Mouse (Mus musculus): ENCODE data around the gene Ypel4. TPM values are rescaled to one million over a fixed set of nuclear protein-coding genes. Genes with fewer than 3 reads are reported as not detected.

Gene Ypel4
- polyA plus RNA-seq (2015; fragmentation: Nextera tagmentation; extraction: Ambion mirVana): 4.1 TPM in 2 replicates

GRCm38 (mm10) chr2:84733579-84734300, at the start of gene Ypel4:
TSS of gene Ypel4 (plus strand) at chr2:84734058.
- Histone ChIP-seq H3K4me2 (ENCODE audit: low read length) (peak within 1 kb of the TSS; percentile 58), H3K36me3 (ENCODE audit: insufficient read depth, low read length) (no peaks in the 10 kb centered on the region), H3K27ac (no peak within 1 kb of the TSS), H3K4me3 (replicated peaks; ENCODE audit: low read depth, low read length) (peak within 1 kb of the TSS; percentile 38), H3K9ac (ENCODE audit: low read depth, low read length) (peak within 1 kb of the TSS; percentile 51), H3K27me3 (ENCODE audit: insufficient read depth, low read length) (no peaks in the 10 kb centered on the region), H3K4me1 (replicated peaks; ENCODE audit: insufficient read depth, low read length) (peaks cover 34% of the 10 kb centered on the region), H3K9me3 (replicated peaks; ENCODE audit: low read length) (no peaks in the 10 kb centered on the region)
- peak; percentile 55 for DNase-seq (ENCODE audit: low spot score)
- no peak for TF ChIP-seq CTCF (IDR thresholded peaks at IDR 0.05; ENCODE audit: low read depth)
- 3% methylated on average over 8 of the region's 8 CpGs for WGBS
- peak; percentile 37; the same call in 1 of the 2 replicates for ATAC-seq (replicated peaks; ENCODE audit: low FRiP score, low read depth)

DNA sequence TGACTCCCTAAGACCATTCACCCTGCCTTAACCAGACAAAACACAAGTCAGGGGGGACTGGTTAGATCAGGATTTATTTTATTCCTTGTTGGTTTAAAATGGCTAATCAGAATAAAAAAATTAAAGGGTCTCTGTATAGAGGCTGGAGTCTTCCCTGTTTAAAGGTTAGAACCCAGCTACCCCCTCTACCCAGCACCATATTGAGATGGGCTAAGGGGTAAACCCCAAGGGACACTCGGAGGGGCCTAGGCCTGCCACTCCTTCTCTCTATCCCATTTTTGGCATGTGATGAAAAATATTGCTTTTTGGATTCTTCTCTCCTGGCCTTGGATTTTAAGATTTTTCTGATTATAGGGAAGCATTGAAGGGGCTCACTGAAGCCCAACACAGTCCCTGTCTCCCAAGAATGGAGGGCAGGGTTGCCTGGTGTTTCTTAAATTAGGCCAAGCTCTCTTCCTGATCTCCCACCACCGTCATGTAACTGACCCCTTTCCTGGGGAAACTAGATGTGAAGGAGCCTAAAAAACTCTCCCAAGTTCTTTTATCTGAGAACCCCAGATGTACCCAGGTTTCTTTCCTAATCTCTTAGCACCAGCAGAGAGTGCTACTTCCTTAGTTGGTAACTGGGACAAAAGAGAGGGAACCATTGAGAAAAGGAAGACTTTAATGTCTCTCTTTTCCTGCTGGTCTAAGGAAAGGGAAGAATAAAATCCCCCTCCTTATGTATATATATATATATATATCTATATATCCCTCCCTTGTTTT, 45.6 kb upstream of the Ypel4 start:
- 85% methylated on average over 2 of the region's 2 CpGs for WGBS
- Histone ChIP-seq H3K4me2 (ENCODE audit: low read length) (no peak overlapping the region), H3K4me1 (replicated peaks; ENCODE audit: insufficient read depth, low read length) (no peaks in the 10 kb centered on the region), H3K9me3 (replicated peaks; ENCODE audit: low read length) (no peaks in the 10 kb centered on the region), H3K4me3 (replicated peaks; ENCODE audit: low read depth, low read length) (no peak overlapping the region), H3K36me3 (ENCODE audit: insufficient read depth, low read length) (peaks cover 54% of the 10 kb centered on the region), H3K9ac (ENCODE audit: low read depth, low read length) (no peak overlapping the region), H3K27ac (no peak overlapping the region), H3K27me3 (ENCODE audit: insufficient read depth, low read length) (no peaks in the 10 kb centered on the region)
- no peak for TF ChIP-seq CTCF (IDR thresholded peaks at IDR 0.05; ENCODE audit: low read depth)
- no peak for ATAC-seq (replicated peaks; ENCODE audit: low FRiP score, low read depth)
- no peak for DNase-seq (ENCODE audit: low spot score)

DNA sequence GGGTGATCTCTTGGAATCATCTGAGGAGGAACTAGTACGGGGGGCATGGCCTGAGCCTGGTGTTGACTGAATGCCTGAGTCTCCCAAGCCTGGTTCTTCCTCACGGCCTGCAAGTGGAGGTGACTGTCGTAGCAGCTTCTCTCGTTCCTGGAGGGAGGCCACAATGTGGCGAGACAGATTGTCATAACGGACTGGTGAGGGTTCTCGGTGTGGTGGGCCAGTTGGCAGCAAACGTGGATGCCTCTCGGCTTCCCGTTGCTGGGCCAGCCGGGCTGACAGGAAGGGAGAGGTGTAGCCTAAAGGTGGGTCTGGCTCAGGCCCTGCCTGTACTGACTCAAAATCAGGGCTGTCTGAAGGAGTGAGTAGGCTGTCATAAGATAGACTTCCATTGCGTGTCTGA, 43.8 kb upstream of the Ypel4 start:
- Histone ChIP-seq H3K4me1 (replicated peaks; ENCODE audit: insufficient read depth, low read length) (no peaks in the 10 kb centered on the region), H3K4me2 (ENCODE audit: low read length) (no peak overlapping the region), H3K27ac (no peak overlapping the region), H3K4me3 (replicated peaks; ENCODE audit: low read depth, low read length) (no peak overlapping the region), H3K9ac (ENCODE audit: low read depth, low read length) (no peak overlapping the region), H3K27me3 (ENCODE audit: insufficient read depth, low read length) (no peaks in the 10 kb centered on the region), H3K36me3 (ENCODE audit: insufficient read depth, low read length) (peaks cover 65% of the 10 kb centered on the region), H3K9me3 (replicated peaks; ENCODE audit: low read length) (no peaks in the 10 kb centered on the region)
- DNase-seq (ENCODE audit: low spot score): no peak
- 90% methylated on average over 12 of the region's 12 CpGs for WGBS
- ATAC-seq (replicated peaks; ENCODE audit: low FRiP score, low read depth): no peak
- no peak for TF ChIP-seq CTCF (IDR thresholded peaks at IDR 0.05; ENCODE audit: low read depth)

DNA sequence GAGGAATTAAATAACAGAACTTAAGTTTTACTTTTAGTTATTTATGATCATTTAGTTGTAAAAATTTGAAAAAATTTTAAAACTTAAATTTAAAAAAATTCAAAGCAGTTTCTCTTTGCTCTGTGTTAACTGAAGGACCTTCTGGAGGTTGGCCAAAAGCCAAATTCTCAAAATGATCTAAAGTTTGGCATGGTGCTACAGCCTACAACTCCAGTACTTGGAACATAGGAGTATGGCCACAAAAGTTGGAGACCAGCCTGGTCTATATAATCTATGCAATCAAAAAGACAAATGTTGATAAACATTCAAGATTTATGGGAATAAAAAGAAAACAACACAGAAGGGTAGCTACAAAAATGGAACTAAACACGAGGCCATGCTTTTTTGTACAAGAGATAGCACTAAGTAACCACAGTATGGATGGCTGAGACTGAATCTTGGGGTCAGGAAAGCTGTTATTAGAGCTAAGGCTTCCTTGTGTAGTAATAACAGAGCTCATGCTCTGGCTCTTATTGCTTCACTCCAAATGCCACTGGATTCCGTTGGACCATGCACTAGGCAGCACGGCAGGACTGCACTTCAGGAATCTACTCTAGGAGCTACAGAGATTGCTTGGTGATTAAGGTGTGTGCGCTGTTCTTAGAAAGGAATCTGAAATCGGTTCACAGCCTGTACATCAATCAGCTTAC, 38.7 kb upstream of the Ypel4 start:
- WGBS: 85% methylated on average over 5 of the region's 5 CpGs
- no peaks in the 10 kb centered on the region for H3K4me1 ChIP-seq (replicated peaks; ENCODE audit: insufficient read depth, low read length)
- TF ChIP-seq CTCF (IDR thresholded peaks at IDR 0.05; ENCODE audit: low read depth): no peak
- no peak overlapping the region for H3K27ac ChIP-seq
- DNase-seq (ENCODE audit: low spot score): no peak
- peaks cover 55% of the 10 kb centered on the region for H3K36me3 ChIP-seq (ENCODE audit: insufficient read depth, low read length)
- H3K27me3 ChIP-seq (ENCODE audit: insufficient read depth, low read length): no peaks in the 10 kb centered on the region
- no peak overlapping the region for H3K9ac ChIP-seq (ENCODE audit: low read depth, low read length)
- ATAC-seq (replicated peaks; ENCODE audit: low FRiP score, low read depth): no peak
- H3K4me2 ChIP-seq (ENCODE audit: low read length): no peak overlapping the region
- no peaks in the 10 kb centered on the region for H3K9me3 ChIP-seq (replicated peaks; ENCODE audit: low read length)
- no peak overlapping the region for H3K4me3 ChIP-seq (replicated peaks; ENCODE audit: low read depth, low read length)

DNA sequence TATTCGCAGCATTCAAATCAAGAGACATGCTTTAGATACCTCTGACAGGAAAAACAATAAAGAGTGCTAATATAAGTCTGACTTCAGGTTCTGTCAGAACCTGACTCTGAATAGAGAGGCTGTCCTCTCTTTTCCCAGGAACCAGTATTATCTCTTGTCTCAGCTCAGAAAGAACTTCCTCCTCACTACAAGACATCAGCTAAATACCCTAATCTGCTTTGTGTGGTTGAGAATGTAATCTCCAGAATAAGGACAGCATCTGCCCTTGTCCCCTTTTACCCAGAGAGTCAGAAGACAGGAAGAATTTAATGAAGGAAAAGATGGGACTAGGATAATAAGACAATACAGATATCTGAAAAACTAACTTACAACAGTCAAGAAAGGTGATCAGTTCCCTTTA, 30.4 kb upstream of the Ypel4 start:
- peaks cover 14% of the 10 kb centered on the region; the same call in 1 of the 2 replicates for H3K36me3 ChIP-seq (ENCODE audit: insufficient read depth, low read length)

DNA sequence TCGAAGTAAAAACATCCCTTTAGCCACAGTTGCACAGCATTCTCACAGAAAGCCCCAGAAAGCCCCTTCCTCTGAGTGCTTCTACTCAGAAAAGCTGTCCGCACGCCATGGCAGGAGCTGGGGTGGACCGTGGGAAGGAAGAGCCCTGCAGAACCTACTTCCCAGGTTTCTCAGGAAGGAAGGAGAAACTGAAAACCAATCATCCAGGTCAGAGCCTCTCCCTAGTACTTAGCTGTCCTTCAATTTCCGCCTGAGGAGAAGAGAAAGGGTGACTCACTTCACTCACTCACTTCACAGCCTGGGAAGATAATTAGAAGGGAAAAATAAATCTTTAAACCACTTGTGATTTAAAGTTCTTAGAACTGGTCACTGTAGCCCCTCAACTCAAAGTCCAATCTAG, 29.5 kb upstream of the Ypel4 start:
- 53% methylated on average over 5 of the region's 5 CpGs for WGBS
- peaks cover 15% of the 10 kb centered on the region for H3K36me3 ChIP-seq (ENCODE audit: insufficient read depth, low read length)
- H3K4me1 ChIP-seq (replicated peaks; ENCODE audit: insufficient read depth, low read length): no peaks in the 10 kb centered on the region
- H3K27ac ChIP-seq: peak overlapping the region; percentile 70
- no peak for TF ChIP-seq CTCF (IDR thresholded peaks at IDR 0.05; ENCODE audit: low read depth)
- no peaks in the 10 kb centered on the region for H3K9me3 ChIP-seq (replicated peaks; ENCODE audit: low read length)
- H3K9ac ChIP-seq (ENCODE audit: low read depth, low read length): no peak overlapping the region
- DNase-seq (ENCODE audit: low spot score) (peak; percentile 39), ATAC-seq (replicated peaks; ENCODE audit: low FRiP score, low read depth) (peak; percentile 66; the same call in 1 of the 2 replicates)
- 0 out of 2 replicates have a peak overlapping the region, but pooled peaks have one; percentile 15 for H3K4me2 ChIP-seq (ENCODE audit: low read length)
- H3K4me3 ChIP-seq (replicated peaks; ENCODE audit: low read depth, low read length): no peak overlapping the region
- no peaks in the 10 kb centered on the region for H3K27me3 ChIP-seq (ENCODE audit: insufficient read depth, low read length)

More for the DNA sequence above, 30.4 kb upstream of the Ypel4 start:
- H3K9ac ChIP-seq (ENCODE audit: low read depth, low read length): no peak overlapping the region
- no peak overlapping the region for H3K27ac ChIP-seq
- H3K4me2 ChIP-seq (ENCODE audit: low read length): no peak overlapping the region
- DNase-seq (ENCODE audit: low spot score): no peak
- H3K9me3 ChIP-seq (replicated peaks; ENCODE audit: low read length): no peaks in the 10 kb centered on the region
- no peaks in the 10 kb centered on the region for H3K4me1 ChIP-seq (replicated peaks; ENCODE audit: insufficient read depth, low read length)
- 94% methylated on average over 1 of the region's 1 CpGs for WGBS
- no peak for TF ChIP-seq CTCF (IDR thresholded peaks at IDR 0.05; ENCODE audit: low read depth)
- no peak overlapping the region for H3K4me3 ChIP-seq (replicated peaks; ENCODE audit: low read depth, low read length)
- H3K27me3 ChIP-seq (ENCODE audit: insufficient read depth, low read length): no peaks in the 10 kb centered on the region
- ATAC-seq (replicated peaks; ENCODE audit: low FRiP score, low read depth): no peak

Data from kidney, postnatal 0 days (tissue).